ENCODE assay signal across 8 mouse cellular contexts in the genomic region with DNA sequence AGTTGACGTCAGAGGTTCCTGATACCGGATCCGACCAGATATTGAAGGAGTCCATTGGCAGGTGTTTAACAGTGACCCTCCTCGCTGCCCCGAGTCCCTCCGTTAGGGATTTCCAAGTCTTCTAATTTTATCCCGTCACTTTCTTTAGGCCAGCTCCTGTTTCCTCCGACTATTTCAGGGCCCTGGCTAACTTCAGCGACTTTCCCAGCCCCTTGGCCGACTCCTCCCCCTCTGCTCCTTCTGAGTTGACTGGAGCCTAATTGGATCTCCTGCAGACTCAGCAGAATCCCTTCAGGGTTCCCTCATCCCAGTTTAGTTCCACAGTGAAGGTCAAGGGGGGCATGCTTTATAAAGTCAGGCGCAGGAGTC. TPM values are rescaled to one million over a fixed set of nuclear protein-coding genes. Genes with fewer than 3 reads are reported as not detected.
DNase-seq lines count a peak whose midpoint lies in the region; ATAC-seq and TF ChIP-seq lines count a peak whose summit lies in the region.

No protein-coding gene starts in this region.

- H3K4me1 ChIP-seq in kidney, adult 2 months (ENCODE audit: control insufficient read depth, insufficient read depth, low read length), result no peaks in the 10 kb centered on the region
- H3K4me1 ChIP-seq in thymus, adult 2 months (replicated peaks; ENCODE audit: control insufficient read depth, insufficient read depth, low read length), result no peaks in the 10 kb centered on the region

- TF ChIP-seq CTCF in gastrocnemius, adult 2 months (IDR thresholded peaks at IDR 0.05), result no peak
- TF ChIP-seq CTCF in kidney, adult 2 months (conservative IDR thresholded peaks at IDR 0.05; ENCODE audit: insufficient read depth, insufficient read length, low read depth, low read length), result no peak
- no peak for TF ChIP-seq CTCF in thymus, adult 2 months (IDR thresholded peaks at IDR 0.05; ENCODE audit: borderline replicate concordance, control insufficient read depth, extremely low read depth, insufficient read depth, low read length, poor library complexity)

- H3K27me3 ChIP-seq in kidney, adult 2 months (replicated peaks; ENCODE audit: control insufficient read depth, insufficient read depth, low read length), result no peaks in the 10 kb centered on the region
- peaks cover 7% of the 10 kb centered on the region; the same call in 1 of the 2 replicates for H3K27me3 ChIP-seq in thymus, adult 2 months (ENCODE audit: control insufficient read depth, insufficient read depth, low read length)

- H3K4me3 ChIP-seq in gastrocnemius, adult 2 months, result peak overlapping the region; percentile 74
- H3K4me3 ChIP-seq in kidney, adult 2 months (ENCODE audit: insufficient read depth, low read depth, low read length), result peak overlapping the region; percentile 31
- no peak overlapping the region for H3K4me3 ChIP-seq in thymus, adult 2 months (ENCODE audit: control insufficient read depth, insufficient read depth, low read length)

- intact Hi-C loops in gastrocnemius, adult 2 months (cut with DNase I), result no loop called here

- no peaks in the 10 kb centered on the region for H3K36me3 ChIP-seq in kidney, adult 2 months (ENCODE audit: control insufficient read depth, insufficient read depth, low read length)
- no peaks in the 10 kb centered on the region for H3K36me3 ChIP-seq in thymus, adult 2 months (ENCODE audit: control insufficient read depth, insufficient read depth, low read length)

- WGBS in kidney, adult 2 months, result 11% methylated on average over 11 of the region's 11 CpGs
- WGBS in thymus, adult 2 months, result 14% methylated on average over 11 of the region's 11 CpGs

- TF ChIP-seq POLR2A in kidney, adult 2 months (IDR thresholded peaks at IDR 0.05; ENCODE audit: low read depth, low read length), result no peak
- no peak for TF ChIP-seq POLR2A in thymus, adult 2 months (IDR thresholded peaks at IDR 0.05; ENCODE audit: control insufficient read depth, extremely low read depth, insufficient read depth, low read length, poor library complexity)

- no peak for ATAC-seq in megakaryocyte-erythroid progenitor cell, adult 5-6 weeks (replicated peaks; ENCODE audit: low FRiP score, low TSS enrichment, poor library complexity, severe bottlenecking)

- peak overlapping the region; percentile 94 for H3K27ac ChIP-seq in gastrocnemius, adult 2 months
- H3K27ac ChIP-seq in kidney, adult 2 months (ENCODE audit: insufficient read depth, low read depth, low read length), result no peak overlapping the region
- H3K27ac ChIP-seq in thymus, adult 2 months (ENCODE audit: control insufficient read depth, insufficient read depth, low read length), result no peak overlapping the region

- peak; percentile 22 to 24 for DNase-seq in right cerebral cortex, postnatal 10 days (ENCODE audit: low spot score in 2 of 2)
- no peak for DNase-seq in right cerebral cortex, adult 18-20 months
- peak; percentile 78 for DNase-seq in gastrocnemius, adult 2 months
- DNase-seq in kidney, adult 2 months, result peak; percentile 40
- DNase-seq in mesoderm, embryonic 11.5 days (ENCODE audit: low read depth, low spot score), result peak; percentile 69
- no peak for DNase-seq in thymus, adult 2 months
- no peak for DNase-seq in left cerebral cortex, adult 11 months (ENCODE audit: low spot score)

RNA-seq across cellular contexts. Expression of gene Ptx3, which starts 1.5 kb away (rescaled TPM):
- total RNA-seq in gastrocnemius, adult 2 months (2021), result 1 to 10 TPM; 3.0 to 4.2 TPM
- polyA plus RNA-seq in kidney, adult 2 months (2012; rRNA removed), result 0.41 and 0.62 TPM in 2 replicates
- 0.13 and 0.24 TPM in 2 replicates for polyA plus RNA-seq in thymus, adult 2 months (2012; rRNA removed)
- total RNA-seq in megakaryocyte-erythroid progenitor cell, adult 5-6 weeks (2014; fragmentation: Nextera tagmentation), result not detected in 2 replicates
- not detected in 2 replicates for total RNA-seq in megakaryocyte-erythroid progenitor cell, adult 5-6 weeks (2017)

Comparison
In these comparisons a context has a peak if more than half of its experiments do, and no peak if none do; other contexts are left out.
1. DNase-seq: peak in right cerebral cortex, postnatal 10 days (2 of 2), gastrocnemius, adult 2 months (single experiment), kidney, adult 2 months (single experiment) and mesoderm, embryonic 11.5 days (single experiment); none in right cerebral cortex, adult 18-20 months (single experiment), thymus, adult 2 months (single experiment) and left cerebral cortex, adult 11 months (single experiment).